Mouse (Mus musculus): ENCODE results near the gene Fbxl3.

The Fbxl3 gene

DNA sequence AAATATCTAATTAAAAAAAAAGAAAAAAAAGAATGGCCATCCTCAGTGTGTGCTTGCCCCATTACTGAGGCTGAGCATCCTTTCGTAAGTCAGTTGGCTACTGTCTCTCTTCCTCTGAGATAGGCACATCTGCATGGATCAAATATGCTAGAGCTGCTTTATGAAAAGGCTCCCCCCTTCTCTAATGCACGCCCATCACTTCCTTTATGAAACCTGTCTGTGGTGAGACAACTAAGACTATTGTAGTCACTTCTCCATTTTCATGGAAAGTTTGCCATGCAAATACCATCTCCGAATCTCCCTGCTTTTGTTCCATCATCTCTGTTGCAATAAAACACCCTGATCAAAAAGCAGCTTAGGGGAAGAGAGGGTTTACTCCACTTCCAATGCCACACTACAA, 62.4 kb downstream of the Fbxl3 start:
- DNase-seq (ENCODE audit: low spot score), result no peak

DNA sequence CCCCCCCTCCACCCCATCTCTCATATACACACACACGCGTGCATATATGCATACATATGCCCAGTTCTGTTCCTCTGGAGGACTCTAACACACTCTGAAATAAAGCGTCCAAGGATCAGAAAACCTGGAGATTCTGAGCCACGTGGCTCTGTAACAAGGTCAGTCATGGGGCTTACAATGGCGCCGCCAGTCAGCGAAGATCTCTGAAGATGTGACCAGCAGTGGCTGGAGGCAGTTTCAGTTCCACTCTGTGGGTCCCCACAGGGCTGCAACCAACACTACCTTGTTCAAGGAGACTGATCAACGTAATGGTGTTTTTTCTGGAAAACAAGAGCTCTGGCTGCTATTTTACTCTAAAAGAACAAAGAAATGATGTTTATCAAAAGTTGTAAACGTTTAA, 65.3 kb downstream of the Fbxl3 start:
- no peak for DNase-seq (ENCODE audit: low spot score)

DNA sequence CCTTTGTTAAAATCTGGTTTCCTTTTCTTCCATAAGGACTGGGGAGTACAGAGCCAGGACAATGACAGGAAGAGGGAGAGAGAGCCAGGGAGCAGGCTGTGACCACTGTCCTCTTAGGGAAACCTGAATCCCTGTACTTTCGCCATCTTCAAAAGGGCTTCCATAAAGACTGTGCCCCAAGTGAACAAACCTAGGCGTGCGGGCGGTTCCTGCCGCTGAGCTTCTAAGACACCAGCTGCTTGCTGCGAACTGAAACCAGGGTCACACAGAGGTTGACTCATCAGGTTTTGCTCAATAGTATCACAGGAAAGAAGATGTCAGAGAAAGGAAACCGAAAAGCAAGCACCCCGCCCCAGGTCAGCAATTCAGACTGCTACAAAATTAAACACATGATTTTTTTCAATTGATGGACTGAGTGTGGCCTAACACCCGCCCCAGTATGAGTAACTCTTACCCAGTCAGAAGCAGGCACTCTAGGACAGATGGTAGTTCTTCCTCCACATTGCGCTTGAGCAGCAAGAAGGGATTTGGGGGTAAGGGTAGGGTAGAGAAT, 66.0 kb downstream of the Fbxl3 start:
- no peak for DNase-seq (ENCODE audit: low spot score)
